In genomic region chr8:119440250-119440951, GRCm38 (mm10) we compare ENCODE assay signal across 8 mouse cellular contexts. TPM values are rescaled to one million over a fixed set of nuclear protein-coding genes. Genes with fewer than 3 reads are reported as not detected.
A peak's percentile ranks its signal among the peaks of the same experiment; 100 is the strongest.
DNase-seq lines count a peak whose midpoint lies in the region; ATAC-seq and TF ChIP-seq lines count a peak whose summit lies in the region.

No protein-coding gene starts in this region.

- no peaks in the 10 kb centered on the region for H3K4me1 ChIP-seq in forebrain, postnatal 0 days (ENCODE audit: insufficient read depth)
- H3K4me1 ChIP-seq in hindbrain, embryonic 11.5 days (replicated peaks; ENCODE audit: control insufficient read depth, insufficient read depth, low read length): no peaks in the 10 kb centered on the region
- H3K4me1 ChIP-seq in small intestine, adult 2 months (ENCODE audit: control insufficient read depth, insufficient read depth, insufficient read length, low read length): peaks cover 39% of the 10 kb centered on the region

- H3K9me3 ChIP-seq in forebrain, postnatal 0 days (ENCODE audit: low read length): no peaks in the 10 kb centered on the region
- H3K9me3 ChIP-seq in hindbrain, embryonic 11.5 days (ENCODE audit: control insufficient read depth, low read length): no peaks in the 10 kb centered on the region

- WGBS in forebrain, postnatal 0 days: 15% methylated on average over 16 of the region's 16 CpGs
- 13% methylated on average over 16 of the region's 16 CpGs for WGBS in hindbrain, embryonic 11.5 days
- WGBS in macrophage (ENCODE audit: missing documents): 35% methylated on average over 16 of the region's 16 CpGs
- WGBS in small intestine, adult 2 months: 16% methylated on average over 16 of the region's 16 CpGs

- no peak overlapping the region for H3K27ac ChIP-seq in forebrain, postnatal 0 days (ENCODE audit: low read depth, low read length)
- no peak overlapping the region for H3K27ac ChIP-seq in hindbrain, embryonic 11.5 days (ENCODE audit: low read depth, low read length)
- peak overlapping the region; percentile 8; the same call in 1 of the 2 replicates for H3K27ac ChIP-seq in macrophage
- H3K27ac ChIP-seq in small intestine, adult 2 months (ENCODE audit: insufficient read depth, low read depth, low read length): peak overlapping the region; percentile 95

- no peak overlapping the region for H3K4me2 ChIP-seq in forebrain, postnatal 0 days (ENCODE audit: low read depth)
- H3K4me2 ChIP-seq in hindbrain, embryonic 11.5 days (replicated peaks; ENCODE audit: low read depth, low read length): peak overlapping the region; percentile 9; the same call in 1 of the 2 replicates

- TF ChIP-seq CTCF in forebrain, postnatal 0 days (IDR thresholded peaks at IDR 0.05; ENCODE audit: low read depth): peak; percentile 78
- TF ChIP-seq CTCF in small intestine, adult 2 months (IDR thresholded peaks at IDR 0.05; ENCODE audit: extremely low read depth, insufficient read length, insufficient replicate concordance, low read depth, low read length): peak; percentile 69; the same call in 1 of the 2 replicates

- 0 out of 2 replicates have a peak overlapping the region, but pooled peaks have one; percentile 1 for H3K9ac ChIP-seq in forebrain, postnatal 0 days
- H3K9ac ChIP-seq in hindbrain, embryonic 11.5 days (ENCODE audit: low read depth, low read length): no peak overlapping the region

- H3K4me3 ChIP-seq in forebrain, postnatal 0 days (ENCODE audit: low read depth, low read length): no peak overlapping the region
- H3K4me3 ChIP-seq in hindbrain, embryonic 11.5 days (ENCODE audit: low read depth, low read length): no peak overlapping the region
- no peak overlapping the region for H3K4me3 ChIP-seq in macrophage (ENCODE audit: inconsistent target)
- H3K4me3 ChIP-seq in small intestine, adult 2 months (ENCODE audit: low read depth, low read length): peak overlapping the region; percentile 57

- H3K36me3 ChIP-seq in forebrain, postnatal 0 days (ENCODE audit: insufficient read depth): no peaks in the 10 kb centered on the region
- H3K36me3 ChIP-seq in hindbrain, embryonic 11.5 days (ENCODE audit: control insufficient read depth, insufficient read depth, low read length): no peaks in the 10 kb centered on the region
- H3K36me3 ChIP-seq in macrophage (ENCODE audit: inconsistent target): peaks cover 30% of the 10 kb centered on the region
- peaks cover 44% of the 10 kb centered on the region for H3K36me3 ChIP-seq in small intestine, adult 2 months (ENCODE audit: control insufficient read depth, insufficient read depth, low read length)

- no peak for TF ChIP-seq POLR2A in small intestine, adult 2 months (IDR thresholded peaks at IDR 0.05; ENCODE audit: low read depth, low read length)

- no peaks in the 10 kb centered on the region for H3K27me3 ChIP-seq in forebrain, postnatal 0 days (ENCODE audit: insufficient read depth, low read length)
- H3K27me3 ChIP-seq in hindbrain, embryonic 11.5 days (ENCODE audit: control insufficient read depth, insufficient read depth, low read length): no peaks in the 10 kb centered on the region
- no peaks in the 10 kb centered on the region for H3K27me3 ChIP-seq in small intestine, adult 2 months (ENCODE audit: control insufficient read depth, insufficient read depth, low read length)

- H3K79me2 ChIP-seq in macrophage (ENCODE audit: inconsistent target): peaks cover 27% of the 10 kb centered on the region

- peak; percentile 55 to 57 for DNase-seq in left cerebral cortex, adult 18-20 months (ENCODE audit: low spot score in 2 of 2)
- no peak for DNase-seq in left cerebral cortex, adult 11 months (ENCODE audit: low spot score)
- peak; percentile 40 for DNase-seq in cerebellum, adult 8-10 months
- peak; percentile 82 for DNase-seq in forebrain, postnatal 0 days
- peak; percentile 86 for DNase-seq in hindbrain, embryonic 11.5 days (ENCODE audit: low spot score)
- DNase-seq in left cerebral cortex, postnatal 10 days (ENCODE audit: extremely low spot score in 1 of 2, low spot score in 2 of 2): peak; percentile 46 to 79

- ATAC-seq in forebrain, postnatal 0 days: peak; percentile 55
- peak; percentile 61 for ATAC-seq in hindbrain, embryonic 11.5 days (ENCODE audit: low FRiP score)

- intact Hi-C loops in left cerebral cortex, postnatal 10 days (cut with DNase I): loop anchor here (5.0 to 10.0 kb wide), 2 partner anchors 237 to 334 kb away; partner anchors contain the start of gene Tldc1

RNA-seq across cellular contexts. Expression of gene Necab2, which starts 6.1 kb away (rescaled TPM):
- total RNA-seq in left cerebral cortex, adult 18-20 months (2021): 10 to 100 TPM; 72.8 to 99.1 TPM
- total RNA-seq in forebrain, postnatal 0 days (2014; rRNA removed): 41.1 and 58.5 TPM in 2 replicates
- polyA plus RNA-seq in forebrain, postnatal 0 days (2015; fragmentation: Nextera tagmentation; extraction: Ambion mirVana): 35.0 and 56.1 TPM in 2 replicates
- 14.5 and 17.2 TPM in 2 replicates for polyA plus RNA-seq in hindbrain, embryonic 11.5 days (2014; fragmentation: Nextera tagmentation; extraction: Ambion mirVana)
- total RNA-seq in left cerebral cortex, postnatal 10 days (2021): 10 to 100 TPM; 51.6 to 63.6 TPM
- total RNA-seq in macrophage (2018; cell fraction: chromatin; rRNA removed): under 1 TPM in 1 of 26 experiments, not detected in 25; 0.41 TPM
- not detected for total RNA-seq in macrophage (2018; cell fraction: cytosol; rRNA removed)
- not detected for total RNA-seq in macrophage (2018; cell fraction: nucleus; rRNA removed)
- polyA plus RNA-seq in macrophage (2018): not detected in 3 replicates
- 0.44 and 0.72 TPM in 2 replicates for polyA plus RNA-seq in small intestine, adult 2 months (2012; rRNA removed)

RNA-seq across cellular contexts. Expression of gene Osgin1, which starts 6.5 kb away (rescaled TPM):
- total RNA-seq in left cerebral cortex, adult 18-20 months (2021): under 1 TPM; 0.45 to 0.72 TPM
- total RNA-seq in forebrain, postnatal 0 days (2014; rRNA removed): not detected in 2 replicates
- polyA plus RNA-seq in forebrain, postnatal 0 days (2015; fragmentation: Nextera tagmentation; extraction: Ambion mirVana): 0.12 and 0.19 TPM in 2 replicates
- polyA plus RNA-seq in hindbrain, embryonic 11.5 days (2014; fragmentation: Nextera tagmentation; extraction: Ambion mirVana): 0.23 TPM in 1 of 2 replicates, not detected in the other
- 1 to 10 TPM in 1 of 2 experiments, not detected in 1; 1.2 TPM for total RNA-seq in left cerebral cortex, postnatal 10 days (2021)
- 10 to 100 TPM in 24 of 26 experiments, 1 to 10 TPM in 2; 3.0 to 62.0 (median 39.3) TPM for total RNA-seq in macrophage (2018; cell fraction: chromatin; rRNA removed)
- 10 to 100 TPM in 23 of 26 experiments, 1 to 10 TPM in 3; 4.5 to 22.9 (median 16.5) TPM for total RNA-seq in macrophage (2018; cell fraction: cytosol; rRNA removed)
- 10 to 100 TPM in 23 of 26 experiments, 1 to 10 TPM in 3; 3.7 to 61.7 (median 25.9) TPM for total RNA-seq in macrophage (2018; cell fraction: nucleus; rRNA removed)
- polyA plus RNA-seq in macrophage (2018): 17.6 to 31.1 TPM (median 18.4 TPM) in 3 replicates
- polyA plus RNA-seq in small intestine, adult 2 months (2012; rRNA removed): 78.7 and 306 TPM in 2 replicates

RNA-seq across cellular contexts. Expression of gene Mlycd, which starts 45.7 kb away (rescaled TPM):
- total RNA-seq in left cerebral cortex, adult 18-20 months (2021): 10 to 100 TPM; 27.1 to 28.1 TPM
- 27.6 and 27.9 TPM in 2 replicates for total RNA-seq in forebrain, postnatal 0 days (2014; rRNA removed)
- 20.3 and 21.3 TPM in 2 replicates for polyA plus RNA-seq in forebrain, postnatal 0 days (2015; fragmentation: Nextera tagmentation; extraction: Ambion mirVana)
- polyA plus RNA-seq in hindbrain, embryonic 11.5 days (2014; fragmentation: Nextera tagmentation; extraction: Ambion mirVana): 9.2 and 10.7 TPM in 2 replicates
- 10 to 100 TPM; 23.4 to 24.6 TPM for total RNA-seq in left cerebral cortex, postnatal 10 days (2021)
- total RNA-seq in macrophage (2018; cell fraction: chromatin; rRNA removed): 10 to 100 TPM in 12 of 26 experiments, 1 to 10 TPM in 14; 2.2 to 30.0 (median 9.5) TPM
- total RNA-seq in macrophage (2018; cell fraction: cytosol; rRNA removed): 10 to 100 TPM in 16 of 26 experiments, 1 to 10 TPM in 10; 3.4 to 17.0 (median 10.6) TPM
- 10 to 100 TPM in 9 of 26 experiments, 1 to 10 TPM in 17; 3.6 to 18.8 (median 7.4) TPM for total RNA-seq in macrophage (2018; cell fraction: nucleus; rRNA removed)
- polyA plus RNA-seq in macrophage (2018): 9.4 to 13.4 TPM (median 12.3 TPM) in 3 replicates
- 29.0 and 49.6 TPM in 2 replicates for polyA plus RNA-seq in small intestine, adult 2 months (2012; rRNA removed)

Comparison
In these comparisons a context has a peak if more than half of its experiments do, and no peak if none do; other contexts are left out.
1. H3K27ac ChIP-seq: peak in macrophage (single experiment) and small intestine, adult 2 months (single experiment); none in forebrain, postnatal 0 days (single experiment) and hindbrain, embryonic 11.5 days (single experiment).
2. RNA of gene Osgin1, which starts 6.5 kb away (polyA plus RNA-seq): 78.7 to 306 TPM in small intestine, adult 2 months and 17.6 to 31.1 TPM in macrophage; 0.23 TPM in hindbrain, embryonic 11.5 days and 0.12 to 0.19 TPM in forebrain, postnatal 0 days; every median in the first group is over 10 times any median in the second.